Mouse (Mus musculus): Measurements from ENCODE around the gene Abcc3.

GRCm38 (mm10) chr11:94317014-94317413, 75.8 kb downstream of the Abcc3 start:
- TF ChIP-seq GATA1 (IDR thresholded peaks at IDR 0.05; ENCODE audit: borderline replicate concordance, low read length) = no peak
- no peak for TF ChIP-seq FLI1 (IDR thresholded peaks at IDR 0.05; ENCODE audit: low read length)

Data from megakaryocyte, embryonic 14.5 days (primary cell).